Mouse (Mus musculus): Measurements from ENCODE around the gene Fasn.
A peak's percentile ranks its signal among the peaks of the same experiment; 100 is the strongest.

The Fasn gene

DNA sequence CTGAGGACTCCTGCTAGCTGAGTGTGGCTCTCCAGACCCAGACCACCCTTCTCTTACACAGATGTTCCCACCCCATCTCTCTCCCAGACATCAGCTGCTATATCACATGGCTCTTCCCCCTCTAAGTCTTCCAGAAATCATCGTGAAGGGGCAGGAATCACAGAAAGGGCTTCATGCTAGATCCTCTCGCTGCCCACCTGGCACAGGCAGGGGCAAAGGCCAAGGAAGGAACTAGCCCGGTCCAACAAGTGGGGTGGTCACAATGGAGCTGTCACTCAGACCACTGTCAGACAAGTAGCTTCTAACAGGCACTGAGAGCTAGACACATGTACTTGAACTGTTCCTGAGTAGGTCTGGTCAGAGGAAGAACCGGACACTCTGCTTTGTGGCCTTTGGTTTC is 4.1 kb upstream of the Fasn start:
- no peak for DNase-seq (ENCODE audit: inconsistent ontology term)

DNA sequence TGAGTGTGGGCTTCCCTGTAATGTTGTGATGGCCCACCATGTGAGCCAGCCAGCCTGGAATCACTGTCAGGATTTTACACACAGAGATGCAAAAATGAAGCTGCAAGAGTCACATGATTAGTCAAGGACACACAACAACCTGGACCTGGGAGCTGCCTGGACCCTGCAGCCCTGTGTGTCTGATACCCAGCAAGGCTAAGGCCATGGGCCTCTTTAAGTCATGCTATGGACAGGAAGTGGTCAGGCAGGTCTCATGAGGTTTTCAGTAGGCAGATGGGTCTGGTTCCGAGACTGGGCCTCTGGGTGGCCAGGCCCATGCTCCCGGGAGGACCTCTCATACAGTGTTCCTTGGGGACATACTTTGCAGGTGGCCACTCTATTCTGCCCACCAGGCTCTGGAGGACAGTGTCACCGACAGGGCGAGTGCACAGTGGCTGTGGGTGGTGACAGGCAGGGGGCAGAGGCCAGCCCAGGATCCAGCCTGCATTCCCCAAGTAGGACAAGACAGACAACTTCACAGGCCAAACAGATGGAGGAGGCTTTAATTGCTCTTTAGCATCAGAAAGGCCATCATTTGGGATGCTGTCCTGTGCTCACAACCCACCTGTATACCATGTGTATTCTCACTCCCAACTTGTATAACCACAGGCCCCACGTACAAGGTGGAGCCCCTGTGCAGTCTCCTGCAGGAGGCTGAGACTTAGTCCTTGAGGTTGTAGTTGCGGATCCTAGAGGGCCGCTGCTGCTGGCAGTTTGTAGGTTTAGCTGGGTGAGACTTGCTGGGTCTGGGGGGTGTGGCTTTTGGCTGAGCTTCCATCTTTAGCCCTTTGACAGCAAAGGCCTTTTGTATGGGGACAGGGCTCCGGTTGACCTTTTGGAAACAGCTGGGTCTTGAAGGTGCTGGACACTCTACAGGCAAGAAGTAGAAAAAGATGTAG is 1.9 kb upstream of the Fasn start:
- no peak for DNase-seq (ENCODE audit: inconsistent ontology term)

DNA sequence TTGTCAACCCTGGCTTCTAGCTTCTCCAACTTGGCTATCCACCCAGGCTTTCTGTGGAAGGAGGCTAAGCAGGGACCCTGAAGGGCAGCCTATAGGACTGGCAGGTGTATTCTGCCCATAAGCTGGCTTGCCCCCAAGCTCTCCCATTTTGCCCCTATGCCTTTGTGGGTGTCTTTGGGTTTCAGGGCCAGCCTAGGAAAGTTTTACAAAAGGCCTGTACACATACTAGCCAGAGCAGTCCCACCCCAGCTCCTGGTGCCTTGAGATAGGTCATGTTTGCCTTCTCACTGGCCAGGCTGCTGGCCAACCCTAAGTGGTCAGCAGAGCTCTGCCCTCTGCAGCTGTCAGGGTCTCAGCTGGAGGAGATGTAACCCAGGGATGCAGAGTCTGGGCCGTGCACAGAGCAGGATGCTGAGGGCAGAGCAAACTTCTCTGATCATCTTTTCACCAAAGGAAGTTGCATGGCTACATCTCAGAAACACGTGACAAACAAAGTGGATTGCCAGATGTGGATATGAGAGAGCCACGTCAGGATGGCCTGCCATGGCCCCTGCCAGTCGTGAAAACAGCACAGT is 1.0 kb upstream of the Fasn start:
- DNase-seq (ENCODE audit: inconsistent ontology term) = no peak

DNA sequence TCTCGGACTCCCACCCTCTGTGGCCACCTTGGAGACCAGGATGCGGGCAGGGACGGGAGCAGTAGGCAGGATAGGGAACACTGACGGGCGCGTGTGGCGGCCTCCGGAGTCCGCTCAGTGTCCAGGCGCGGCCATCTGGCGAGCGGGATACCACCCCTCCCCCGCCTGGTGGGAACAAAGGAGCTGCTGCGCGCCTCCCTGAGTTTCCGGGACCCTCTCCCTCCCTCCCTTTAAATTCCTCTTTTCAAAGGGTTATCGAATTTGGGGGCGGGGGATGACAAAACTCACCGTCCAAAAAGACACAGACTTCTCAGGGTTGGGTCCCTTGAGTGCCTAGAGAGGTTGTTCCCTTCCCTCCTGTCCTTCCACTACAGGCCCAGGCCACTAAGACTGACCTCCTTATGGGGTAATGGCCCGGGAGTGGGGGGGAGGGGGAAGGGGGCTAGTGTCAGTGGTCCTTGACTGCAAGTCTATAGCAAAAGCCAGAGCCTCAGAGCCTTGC is 491 bp upstream of the Fasn start:
- DNase-seq (ENCODE audit: inconsistent ontology term) = no peak

DNA sequence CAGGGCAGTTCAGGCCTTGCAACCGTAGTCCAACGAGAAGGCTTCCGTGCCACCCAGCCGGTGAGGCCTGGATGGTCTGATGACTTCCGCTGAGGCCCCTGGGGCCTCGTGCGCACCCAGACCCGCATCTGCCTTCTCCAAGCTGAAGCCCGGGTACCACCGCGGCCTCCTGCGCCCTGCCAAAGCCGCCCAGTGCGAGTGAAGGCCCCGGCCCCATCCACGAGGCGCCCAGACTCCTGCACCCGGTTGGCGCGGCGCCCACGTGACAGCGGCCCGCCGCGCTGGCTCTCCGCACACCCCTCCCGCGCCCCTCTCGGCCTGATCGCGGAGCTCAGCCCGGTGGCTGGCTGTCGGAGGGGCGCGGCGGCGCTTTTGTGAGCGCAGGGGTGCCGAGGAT is 798 bp downstream of the Fasn start:
- no peak for DNase-seq (ENCODE audit: inconsistent ontology term)

DNA sequence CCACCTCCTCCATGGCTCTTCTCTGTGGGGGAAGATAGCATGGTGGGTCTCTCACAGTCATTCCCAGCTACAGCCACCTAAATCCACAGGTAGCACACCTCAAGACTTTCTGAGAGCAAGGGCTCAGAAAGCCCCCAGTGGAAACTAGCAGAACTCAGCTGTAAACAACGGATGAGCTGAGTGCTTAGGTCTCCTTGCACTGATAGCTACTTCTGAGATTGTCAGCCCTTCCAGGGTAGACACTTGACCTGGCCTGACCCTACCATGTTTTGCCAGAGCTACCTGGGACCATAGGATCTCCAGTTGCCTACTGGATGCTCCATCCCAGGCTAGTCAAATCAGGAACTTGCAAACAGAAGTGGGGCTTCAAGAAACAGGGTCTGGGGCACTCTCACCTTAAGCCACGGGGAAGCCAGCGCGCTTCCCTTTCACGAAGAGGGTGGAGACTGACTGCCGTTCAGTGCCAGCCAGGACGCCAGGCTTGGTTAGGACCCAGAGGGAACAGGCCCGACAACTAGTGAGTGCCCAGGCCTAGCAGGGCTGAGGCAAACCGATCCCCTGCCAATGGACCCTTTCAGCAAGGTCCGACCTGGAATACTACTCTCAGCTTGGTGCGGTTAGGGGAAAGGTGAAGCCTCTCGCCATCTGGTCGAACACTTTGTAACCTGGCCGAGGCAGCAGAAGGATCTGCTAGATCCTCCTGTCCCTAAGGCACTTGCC is 1.4 kb downstream of the Fasn start:
- DNase-seq (ENCODE audit: inconsistent ontology term) = no peak

DNA sequence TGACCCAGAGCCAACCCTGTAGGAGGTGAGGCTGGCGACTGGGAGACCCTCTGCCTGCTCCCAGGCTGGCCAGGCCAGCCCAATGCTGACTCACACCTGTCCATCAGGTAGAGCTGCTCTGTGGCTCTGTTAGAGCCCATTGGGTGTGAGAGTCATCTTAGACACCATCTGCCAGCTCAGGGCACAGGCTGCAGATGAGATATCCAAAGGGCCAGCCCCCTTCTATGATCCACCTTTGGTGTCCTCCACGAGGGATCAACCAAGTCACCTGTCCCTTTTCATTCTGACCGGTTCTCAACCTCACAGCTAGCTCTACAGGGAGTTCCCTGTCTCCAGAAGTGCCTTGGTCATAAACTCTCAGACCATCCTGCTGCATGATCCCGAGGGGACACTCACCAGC is 2.0 kb downstream of the Fasn start:
- no peak for DNase-seq (ENCODE audit: inconsistent ontology term)

DNA sequence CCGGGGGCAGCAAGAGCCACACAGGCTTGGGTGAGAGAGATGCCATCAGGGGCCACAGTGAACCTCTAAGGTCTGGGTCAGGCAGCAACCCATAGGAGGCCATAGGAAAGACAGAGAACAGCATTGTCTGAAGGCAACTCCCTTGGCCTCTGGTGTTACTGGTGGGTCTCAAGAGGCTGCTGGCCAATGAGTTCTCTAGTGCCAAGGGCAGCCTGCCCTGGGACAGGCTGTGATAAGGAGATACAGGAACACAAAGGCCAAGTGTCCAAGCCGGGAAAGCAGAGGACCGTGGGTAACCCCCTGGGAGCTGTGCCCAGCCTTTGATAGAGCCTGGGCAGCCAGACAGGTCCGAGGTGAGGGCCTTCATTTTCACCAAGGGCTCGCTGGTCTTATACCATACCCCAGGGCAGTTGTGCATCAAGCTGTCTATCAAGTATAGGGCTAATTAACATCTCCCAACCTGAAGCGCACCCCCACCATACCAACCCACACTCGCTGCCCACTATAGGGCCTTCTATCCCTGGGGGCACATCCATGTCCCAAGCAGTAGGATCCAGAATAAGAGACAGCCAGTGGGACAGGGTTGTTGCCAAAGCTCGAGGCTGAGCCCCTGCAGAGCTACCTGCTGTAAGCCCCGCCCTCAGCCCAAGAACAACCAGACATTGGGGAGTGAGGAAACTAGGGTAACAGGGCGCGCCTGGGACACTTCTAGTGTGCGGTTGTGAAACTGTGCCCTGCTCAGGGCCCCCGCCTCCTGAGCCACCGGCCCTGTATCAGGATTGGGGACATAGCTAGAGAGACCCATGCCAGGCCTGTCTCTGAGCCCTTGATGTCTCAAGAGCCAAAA is 3.0 kb downstream of the Fasn start:
- no peak for DNase-seq (ENCODE audit: inconsistent ontology term)

DNA sequence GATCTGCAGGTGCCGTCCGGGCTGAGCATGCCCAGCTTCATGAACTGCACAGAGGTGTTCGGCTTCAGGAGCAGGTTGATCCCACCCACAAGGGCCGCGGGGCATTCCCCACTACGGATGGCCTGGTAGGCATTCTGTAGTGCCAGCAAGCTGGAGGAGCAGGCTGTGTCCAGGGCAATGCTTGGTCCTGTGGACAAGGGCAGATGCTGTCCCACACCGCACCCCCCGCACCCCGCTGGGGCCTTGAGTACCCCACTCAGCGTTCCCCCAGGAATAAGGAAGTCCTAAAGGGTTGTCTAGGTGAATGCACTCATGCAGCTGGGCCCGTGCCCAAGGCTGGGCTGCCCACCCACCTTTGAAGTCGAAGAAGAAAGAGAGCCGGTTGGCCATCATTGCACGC is 3.8 kb downstream of the Fasn start:
- DNase-seq (ENCODE audit: inconsistent ontology term) = no peak

DNA sequence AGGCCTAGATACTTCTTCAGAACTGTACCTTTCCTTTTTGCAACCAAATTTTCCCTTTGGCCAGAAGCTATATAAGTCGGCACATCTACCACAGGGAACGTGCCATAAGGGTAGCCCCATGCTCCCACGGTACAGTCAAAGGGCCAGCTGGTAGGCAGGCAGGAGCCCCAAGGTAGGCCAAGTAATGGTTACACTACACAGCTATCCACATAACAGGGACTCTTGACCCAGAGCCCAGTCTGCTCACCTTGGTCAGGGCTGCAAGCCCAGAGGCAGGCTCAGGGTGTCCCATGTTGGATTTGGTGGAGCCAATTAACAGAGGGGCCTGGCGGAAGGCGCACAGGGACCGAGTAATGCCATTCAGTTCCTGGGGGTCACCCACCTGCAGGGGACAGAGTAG is 4.8 kb downstream of the Fasn start:
- no peak for DNase-seq (ENCODE audit: inconsistent ontology term)

DNA sequence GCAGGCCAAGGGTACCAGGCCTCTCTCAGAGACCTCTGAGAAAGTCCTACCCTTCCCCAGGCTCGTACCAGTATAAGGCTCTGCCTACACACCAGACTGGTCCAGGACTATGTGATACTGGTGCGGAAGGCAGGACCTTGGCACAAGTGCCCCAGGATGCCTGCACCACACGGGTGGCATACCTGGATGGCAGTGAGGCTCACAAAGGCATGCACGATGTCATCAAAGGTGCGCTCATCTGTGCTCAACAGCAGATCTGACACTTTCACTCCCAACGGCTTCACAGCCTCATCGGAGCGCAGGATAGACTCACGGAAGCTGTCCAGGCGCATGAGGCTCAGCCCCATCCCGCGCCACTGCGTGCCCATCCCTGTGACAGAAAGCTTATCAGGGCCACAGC is 6.1 kb downstream of the Fasn start:
- no peak for DNase-seq (ENCODE audit: inconsistent ontology term)

DNA sequence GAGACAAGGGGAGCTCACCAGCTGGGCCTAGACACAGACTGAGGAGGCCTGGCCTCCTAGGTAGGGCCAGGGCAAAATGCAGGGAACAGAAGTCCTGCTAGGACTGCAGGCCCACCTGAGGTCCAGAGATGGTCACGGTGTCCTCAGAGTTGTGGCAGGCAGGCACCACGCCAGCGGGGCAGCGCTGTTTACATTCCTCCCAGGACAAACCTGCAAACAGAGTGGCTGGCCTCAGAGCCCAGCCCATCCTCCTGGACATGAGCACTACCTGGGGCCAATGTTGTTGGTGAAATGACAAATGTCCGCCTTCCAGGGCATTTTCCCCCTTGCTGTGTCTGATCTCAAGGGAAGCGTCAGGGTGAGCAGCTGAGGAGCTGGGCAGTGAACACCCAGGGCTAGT is 7.0 kb downstream of the Fasn start:
- no peak for DNase-seq (ENCODE audit: inconsistent ontology term)

DNA sequence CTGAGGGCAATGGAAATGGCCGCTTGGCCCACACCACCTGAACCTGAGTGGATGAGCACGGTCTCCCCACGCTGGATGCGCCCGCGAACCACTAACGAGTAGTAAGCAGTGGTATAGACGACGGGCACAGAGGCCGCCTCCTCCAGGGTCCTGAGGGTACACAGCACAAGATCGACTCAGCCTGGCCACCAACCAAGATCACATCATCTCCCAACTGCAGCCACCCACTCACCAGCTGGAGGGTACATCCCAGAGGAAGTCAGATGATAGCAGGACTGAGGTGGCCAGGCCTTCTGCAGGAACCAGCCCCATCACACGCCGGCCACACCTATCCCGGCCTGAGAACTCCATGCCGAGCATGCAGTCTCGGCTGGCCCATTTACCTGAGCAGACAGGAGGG is 12.3 kb downstream of the Fasn start:
- no peak for DNase-seq (ENCODE audit: inconsistent ontology term)

DNA sequence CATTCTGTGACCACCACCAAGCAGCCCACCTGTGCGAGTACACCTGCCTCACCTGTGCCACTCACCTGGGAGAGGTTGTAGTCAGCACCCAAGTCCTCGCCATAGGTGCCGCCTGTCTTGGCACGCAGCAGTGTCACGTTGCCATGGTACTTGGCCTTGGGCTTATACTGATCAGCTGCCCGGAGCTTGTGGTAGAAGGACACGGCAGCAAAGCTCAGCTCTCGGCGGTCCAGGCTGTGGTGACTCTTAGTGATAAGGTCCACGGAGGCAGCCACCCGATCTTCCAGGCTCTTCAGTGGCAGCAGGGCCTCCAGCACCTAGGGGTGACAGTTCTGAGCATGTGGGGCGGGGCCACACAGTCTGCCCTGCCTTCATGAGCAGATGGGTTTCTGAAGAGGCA is 16.3 kb downstream of the Fasn start:
- no peak for DNase-seq (ENCODE audit: inconsistent ontology term)

DNA sequence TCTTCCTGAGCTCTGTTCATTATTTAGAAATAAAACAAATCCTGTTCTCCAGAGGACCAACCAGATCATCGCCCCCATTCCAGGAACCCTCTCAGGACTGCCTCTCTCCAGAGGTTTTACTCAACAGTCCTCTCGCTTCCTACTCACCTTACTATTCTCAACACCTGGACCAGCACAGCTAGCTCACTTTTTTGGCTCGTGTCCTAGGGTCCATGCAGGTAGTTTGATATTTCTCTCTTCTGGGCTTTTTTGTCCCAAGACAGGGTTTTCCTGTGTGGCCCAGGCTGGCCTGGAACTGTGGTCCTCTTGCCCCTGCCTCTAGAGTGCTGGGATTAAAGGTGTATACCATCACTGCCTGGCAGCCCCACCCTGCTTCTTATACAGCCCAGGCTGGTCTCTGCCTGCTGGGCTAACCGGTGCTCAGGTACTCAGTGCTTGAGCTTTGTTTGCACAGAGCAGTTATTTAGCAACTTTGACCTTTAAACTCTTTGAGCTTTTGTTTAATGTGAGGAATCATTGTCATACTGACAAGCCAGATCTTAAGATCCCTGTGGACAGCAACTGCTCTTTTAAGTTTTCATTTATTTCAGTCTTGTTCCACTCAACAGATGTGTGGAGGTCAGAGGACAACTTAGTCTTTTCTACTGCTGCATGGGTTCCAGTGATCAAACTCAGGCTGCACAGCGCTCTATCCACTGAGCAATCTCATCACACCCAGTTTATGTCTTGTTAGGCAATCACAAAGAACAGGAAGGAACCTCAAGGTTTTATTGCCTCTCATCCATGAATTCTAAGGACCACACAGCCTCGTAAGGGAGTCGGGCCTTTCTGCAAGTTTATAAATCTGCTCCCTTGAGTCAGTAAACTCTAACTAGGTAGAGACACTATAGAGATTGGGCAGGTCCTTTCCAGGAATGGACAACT is 18.7 kb downstream of the Fasn start:
- DNase-seq (ENCODE audit: inconsistent ontology term) = no peak

DNA sequence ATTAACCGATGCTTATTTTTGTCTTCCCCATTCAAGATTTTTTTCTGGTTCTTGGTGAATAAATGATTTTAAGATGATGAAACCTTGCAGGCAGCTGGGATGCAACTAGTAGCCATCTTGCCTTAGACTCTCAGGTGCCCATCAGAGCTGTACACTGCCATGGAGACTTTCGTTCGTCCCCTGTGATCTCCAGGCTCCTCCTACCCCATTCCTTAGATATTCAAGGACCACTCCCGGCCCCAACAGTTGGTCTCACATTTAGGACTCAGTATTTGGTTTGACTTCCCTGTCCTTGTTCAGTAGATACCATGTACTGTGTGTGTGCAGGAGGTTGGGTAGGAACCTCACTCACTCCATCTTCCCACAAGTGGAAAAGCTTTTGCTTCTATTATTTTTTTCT is 19.6 kb downstream of the Fasn start:
- DNase-seq (ENCODE audit: inconsistent ontology term) = no peak

DNA sequence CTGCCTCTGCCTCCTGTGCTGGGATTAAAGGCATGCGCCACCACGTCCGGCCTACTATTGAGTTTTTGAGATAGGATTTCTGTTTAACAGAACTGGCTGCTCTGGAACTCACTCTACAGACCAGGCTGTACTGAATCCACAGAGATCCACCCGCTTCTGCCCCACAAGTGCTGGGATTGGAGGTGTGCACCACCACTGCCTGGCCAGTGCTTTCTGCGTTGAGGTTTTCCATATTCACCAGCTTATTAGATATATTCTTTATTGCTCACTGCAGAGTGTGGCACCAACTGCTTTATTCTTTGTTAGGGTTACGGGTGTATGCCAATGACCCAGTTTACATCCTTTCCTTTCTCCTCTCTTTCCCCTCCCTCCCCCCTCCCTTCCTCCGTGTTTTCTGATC is 20.1 kb downstream of the Fasn start:
- no peak for DNase-seq (ENCODE audit: inconsistent ontology term)

DNA sequence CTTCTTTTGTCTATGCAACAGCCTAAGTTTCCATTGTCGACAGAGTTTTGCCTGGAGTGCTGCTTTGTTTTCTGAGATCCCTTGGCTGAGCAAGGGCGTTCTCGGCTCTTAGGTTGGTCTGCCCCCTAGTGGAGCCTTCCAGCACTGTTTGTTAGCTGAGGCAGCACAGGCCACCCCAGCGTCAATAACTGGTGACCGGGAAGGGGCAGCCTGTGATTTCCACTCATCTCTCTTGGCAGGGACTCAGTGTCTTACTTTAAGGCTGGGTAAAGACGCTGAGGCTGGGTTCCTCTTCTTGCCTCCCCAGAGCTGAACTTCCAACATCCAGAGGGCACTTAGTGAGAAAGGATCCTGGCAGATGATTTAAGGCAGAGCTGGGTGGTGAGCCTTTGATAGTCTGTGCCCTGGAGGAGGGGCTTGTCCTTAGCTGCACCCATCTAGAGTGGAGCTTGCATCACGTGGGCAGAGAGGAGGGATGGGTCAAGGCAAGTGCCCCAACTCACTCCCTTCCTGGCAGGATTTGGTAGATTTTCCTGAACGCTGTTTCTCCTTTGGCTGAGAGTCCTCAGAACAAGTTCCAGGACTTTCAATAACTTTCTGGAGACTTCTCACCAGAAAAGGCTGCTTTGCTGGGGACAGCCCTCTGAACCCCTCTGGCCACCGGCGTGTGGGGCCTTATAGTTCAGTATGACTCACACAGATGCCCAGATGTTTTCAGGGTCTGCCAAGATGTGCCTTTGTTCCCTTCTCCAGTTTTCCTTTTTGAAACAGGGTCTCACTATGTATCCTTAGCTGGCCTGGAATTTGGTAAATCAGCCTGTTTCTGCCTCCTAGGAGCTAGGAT is 24.1 kb downstream of the Fasn start:
- DNase-seq (ENCODE audit: inconsistent ontology term) = peak; percentile 84

DNA sequence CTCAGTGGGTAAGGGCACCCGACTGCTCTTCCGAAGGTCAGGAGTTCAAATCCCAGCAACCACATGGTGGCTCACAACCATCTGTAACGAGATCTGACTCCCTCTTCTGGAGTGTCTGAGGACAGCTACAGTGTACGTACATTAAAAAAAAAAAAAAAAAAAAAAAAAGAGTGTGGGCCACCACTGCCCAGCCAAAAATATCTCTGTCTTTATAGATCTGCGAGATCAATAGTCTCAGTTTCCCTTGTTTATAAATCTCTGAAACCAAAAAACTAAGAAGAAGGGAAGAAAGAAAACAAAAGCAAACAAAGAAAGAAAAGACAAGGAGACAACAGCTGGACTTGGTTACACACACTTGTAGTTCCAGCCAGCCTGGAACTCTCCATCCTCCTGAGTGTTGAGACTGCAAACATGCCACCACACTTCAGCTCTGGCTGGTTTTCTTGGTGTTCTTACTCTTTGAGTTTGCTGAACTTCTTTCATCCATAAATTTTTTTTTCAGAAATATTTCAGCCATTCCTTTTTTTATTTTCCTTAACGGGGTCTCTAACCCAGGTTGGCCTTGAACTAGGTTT is 24.9 kb downstream of the Fasn start:
- DNase-seq (ENCODE audit: inconsistent ontology term) = no peak
